Mouse (Mus musculus): ENCODE measurements around the gene Gm30191.
"Not testable (repeated sequence)": the region's sequence is repeated elsewhere in the genome, so short reads cannot be mapped to it uniquely, and the experiment has no call there.

Gm30191 gene

GRCm38 (mm10) chr4:134287168-134287564, 40.4 kb downstream of the Gm30191 start:
- DNase-seq (ENCODE audit: low spot score): peak; percentile 93

DNA sequence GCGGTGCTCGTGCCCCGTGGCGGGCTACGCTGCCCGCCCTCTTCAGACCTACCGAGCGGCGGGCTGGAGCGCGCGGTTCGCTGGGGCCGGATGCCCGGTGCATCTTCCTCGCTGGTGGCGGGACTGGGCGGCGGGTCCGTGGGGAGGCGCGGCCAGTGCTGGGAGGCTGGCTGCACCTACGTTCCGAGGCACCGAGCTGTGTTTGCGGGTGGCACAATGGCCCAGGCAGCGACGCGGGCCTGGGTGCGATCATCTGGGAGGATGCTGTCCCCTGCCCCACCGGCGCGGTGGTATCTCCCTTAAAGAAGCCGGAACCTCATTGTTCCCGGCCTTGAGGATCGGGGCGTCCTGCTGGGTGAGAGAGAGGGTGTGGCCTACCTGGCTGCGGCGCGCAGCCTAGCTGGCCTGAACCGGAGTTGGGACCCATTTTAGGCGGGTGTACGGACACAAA, 40.9 kb downstream of the Gm30191 start, which contains the start of gene Pdik1l:
Pdik1l (minus strand) TSS at position 321 of the 451 bp plus-strand sequence.
- DNase-seq (ENCODE audit: low spot score): peak; percentile 86

GRCm38 (mm10) chr4:134288397-134289256, 41.9 kb downstream of the Gm30191 start:
- no peak for DNase-seq (ENCODE audit: low spot score)

DNA sequence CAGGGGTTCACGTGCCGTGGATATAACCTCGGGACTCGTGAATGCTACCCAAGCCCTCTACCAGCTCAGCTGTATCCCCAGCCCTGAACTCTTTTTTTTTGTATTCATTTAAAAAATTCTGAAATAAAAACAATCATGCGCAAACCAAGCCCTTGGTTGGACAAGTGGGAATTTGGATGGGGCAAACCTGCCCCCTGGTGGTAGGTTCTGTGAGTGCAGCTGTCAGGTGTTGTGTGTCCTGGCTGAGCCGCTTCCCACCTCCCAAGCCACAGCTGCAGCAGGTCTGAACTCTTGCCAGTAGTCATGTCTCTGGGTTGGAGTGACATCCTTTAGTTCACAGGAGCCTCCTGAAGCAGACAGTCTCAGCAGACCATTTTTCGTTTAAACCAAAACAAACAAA, 45.3 kb downstream of the Gm30191 start:
- peak; percentile 69 for DNase-seq (ENCODE audit: low spot score)

- DNase-seq (ENCODE audit: low spot score): no peak
These were observed 46.4 kb downstream of the Gm30191 start for GRCm38 (mm10) chr4:134293061-134293691.

DNA sequence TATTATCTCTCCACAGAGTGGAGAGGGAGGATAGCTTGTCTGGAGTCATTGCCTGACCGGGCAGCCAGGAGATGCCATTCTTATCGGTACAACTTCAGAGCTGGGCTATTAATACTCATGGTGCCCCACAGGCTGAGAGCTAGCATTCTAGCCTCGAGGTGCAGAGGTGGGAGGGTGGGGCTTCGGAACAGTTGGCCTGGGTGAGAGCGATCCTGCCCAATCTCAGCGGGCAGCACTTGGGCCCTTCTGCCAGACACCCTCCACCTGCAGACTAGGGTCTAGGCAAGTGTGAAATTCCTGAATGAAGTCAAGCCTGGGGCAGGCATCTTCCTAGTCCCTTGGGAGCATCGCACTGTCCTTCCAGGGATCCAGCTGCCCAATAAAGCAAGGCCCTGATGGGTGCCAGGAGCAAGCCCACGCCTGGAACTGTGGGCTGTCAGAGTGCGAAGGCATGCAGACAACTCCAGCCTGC, 47.0 kb downstream of the Gm30191 start:
- DNase-seq (ENCODE audit: low spot score): no peak

DNA sequence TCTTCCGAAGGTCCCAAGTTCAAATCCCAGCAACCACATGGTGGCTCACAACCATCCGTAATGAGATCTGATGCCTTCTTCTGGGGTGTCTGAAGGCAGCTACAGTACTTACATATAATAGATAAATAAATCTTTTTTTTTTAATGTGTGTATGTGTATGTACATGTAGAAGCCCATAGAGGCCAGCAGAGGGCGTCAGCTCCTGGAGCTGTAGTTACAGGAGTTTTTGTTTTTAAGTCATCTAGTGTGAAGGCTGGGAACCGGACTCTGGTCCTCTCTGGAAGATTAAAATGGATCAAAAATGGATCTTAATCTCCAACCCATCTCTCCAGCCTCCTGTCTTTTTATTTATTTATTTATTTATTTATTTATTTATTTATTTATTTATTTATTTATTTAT, 49.4 kb downstream of the Gm30191 start:
- DNase-seq (ENCODE audit: low spot score): not testable (repeated sequence)

DNA sequence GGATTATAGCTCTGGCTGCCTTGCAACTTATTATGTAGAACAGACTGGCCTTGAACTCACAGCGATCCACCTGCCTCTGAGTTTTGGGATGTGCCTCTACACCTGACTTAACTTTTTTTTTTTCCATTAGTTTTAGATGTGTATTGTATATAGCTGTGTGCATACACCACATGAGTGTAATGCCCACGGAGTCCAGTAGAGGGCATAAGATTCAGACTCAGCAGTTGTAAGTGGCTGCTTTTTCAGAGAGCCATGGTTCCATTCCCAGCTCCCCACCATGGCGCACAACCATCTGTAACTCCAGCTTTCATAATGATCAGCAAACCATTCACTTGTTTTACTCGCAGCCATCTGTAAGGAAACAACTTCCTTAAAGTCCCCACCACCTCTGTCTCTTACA, 49.8 kb downstream of the Gm30191 start:
- DNase-seq (ENCODE audit: low spot score): no peak

GRCm38 (mm10) chr4:134297369-134297768, 50.6 kb downstream of the Gm30191 start:
- DNase-seq (ENCODE audit: low spot score): no peak

GRCm38 (mm10) chr4:134298626-134299497, 52.1 kb downstream of the Gm30191 start:
- no peak for DNase-seq (ENCODE audit: low spot score)

DNA sequence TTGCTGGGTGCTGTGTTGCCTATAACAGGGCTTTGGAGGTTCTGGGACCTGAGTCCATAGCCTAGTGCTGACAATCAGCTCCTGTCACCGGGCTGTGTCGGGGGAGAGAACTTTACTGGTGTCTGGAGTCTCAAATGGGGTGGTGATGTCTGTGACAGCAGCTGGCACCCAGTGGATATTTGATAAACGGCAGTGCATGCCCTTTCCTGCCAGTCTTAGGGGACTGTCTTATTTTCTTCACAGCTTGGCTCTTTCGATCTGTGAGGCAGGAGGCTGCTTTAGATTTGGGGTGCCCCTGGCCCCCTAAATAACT, 52.7 kb downstream of the Gm30191 start:
- no peak for DNase-seq (ENCODE audit: low spot score)

All from yolk sac, embryonic 10.5 days (tissue).